Mouse (Mus musculus) forebrain, embryonic 16.5 days (tissue): Measurements from ENCODE around the gene Ppp2r2c. TPM values are rescaled to one million over a fixed set of nuclear protein-coding genes. Genes with fewer than 3 reads are reported as not detected.

Source experiments
- ATAC-seq: fragments of 200-750 bp; cut with Nextera tagmentation; 2 replicates; pipeline ENCODE4 v1.8.0; 2017; ENCODE audit warnings: mild to moderate bottlenecking, moderate library complexity
- H3K27ac ChIP-seq: fragments of 300-500 bp; sonication (generic); 2 replicates; pipeline ENCODE4 v1.5.1; 2014; ENCODE audit warnings: low read length, control low read depth
- H3K27me3 ChIP-seq: fragments of 300-500 bp; sonication (generic); replicated peaks from 2 replicates; pipeline ENCODE4 v1.6.1; 2014; ENCODE audit warnings: low read length; ENCODE audit not compliant: control insufficient read depth, insufficient read depth
- H3K36me3 ChIP-seq: fragments of 300-500 bp; sonication (generic); 2 replicates; pipeline ENCODE4 v1.6.1; 2014; ENCODE audit not compliant: control insufficient read depth, insufficient read depth
- H3K4me1 ChIP-seq: fragments of 300-500 bp; sonication (generic); replicated peaks from 2 replicates; pipeline ENCODE4 v1.6.1; 2014; ENCODE audit warnings: low read length; ENCODE audit not compliant: control insufficient read depth, insufficient read depth
- H3K4me2 ChIP-seq: fragments of 300-500 bp; sonication (generic); 2 replicates; pipeline ENCODE4 v1.6.1; 2014; ENCODE audit warnings: mild to moderate bottlenecking, low read length, control low read depth
- H3K4me3 ChIP-seq: fragments of 300-500 bp; sonication (generic); replicated peaks from 2 replicates; pipeline ENCODE4 v1.5.1; 2014; ENCODE audit warnings: mild to moderate bottlenecking, low read length, control low read depth
- H3K9ac ChIP-seq: fragments of 300-500 bp; sonication (generic); replicated peaks from 2 replicates; pipeline ENCODE4 v1.6.1; 2014; ENCODE audit warnings: low read depth, low read length, control low read depth
- H3K9me3 ChIP-seq: fragments of 300-500 bp; sonication (generic); 2 replicates; pipeline ENCODE4 v1.6.1; 2016; ENCODE audit warnings: low read length; ENCODE audit not compliant: control insufficient read depth
- WGBS: fragments of 180-500 bp; shearing (Covaris S2); extraction: QIAGEN DNeasy Blood & Tissue Kit; methylation state at CpG from one replicate; pipeline ENCODE4 v1.1.7; 2014; 5-methylcytosine and 5-hydroxymethylcytosine counted together
- polyA plus RNA-seq: library from polyadenylated mRNA; unstranded; fragments of >200 nt; fragmentation: Nextera tagmentation; extraction: Ambion mirVana; gene quantifications from 2 replicates; pipeline ENCODE4 v1.2.1, GENCODE M21; 2015

The Ppp2r2c gene
- polyA plus RNA-seq, 1 experiment from 2014 or later = 38.3 TPM

- Histone ChIP-seq H3K27me3 (no peaks in the 10 kb centered on the region), H3K27ac (peak overlapping the region; percentile 49), H3K36me3 (no peaks in the 10 kb centered on the region), H3K9ac (peak overlapping the region; percentile 36; the same call in 1 of the 2 replicates), H3K4me2 (no peak overlapping the region; the same call in 1 of the 2 replicates), H3K9me3 (no peaks in the 10 kb centered on the region), H3K4me1 (peaks cover 37% of the 10 kb centered on the region), H3K4me3 (no peak overlapping the region)
- peak; percentile 80 for ATAC-seq
- WGBS = 10% methylated on average over 9 of the region's 9 CpGs
Observed at GRCm38 (mm10) chr5:36890794-36891193, 22.5 kb downstream of the Ppp2r2c start.

DNA sequence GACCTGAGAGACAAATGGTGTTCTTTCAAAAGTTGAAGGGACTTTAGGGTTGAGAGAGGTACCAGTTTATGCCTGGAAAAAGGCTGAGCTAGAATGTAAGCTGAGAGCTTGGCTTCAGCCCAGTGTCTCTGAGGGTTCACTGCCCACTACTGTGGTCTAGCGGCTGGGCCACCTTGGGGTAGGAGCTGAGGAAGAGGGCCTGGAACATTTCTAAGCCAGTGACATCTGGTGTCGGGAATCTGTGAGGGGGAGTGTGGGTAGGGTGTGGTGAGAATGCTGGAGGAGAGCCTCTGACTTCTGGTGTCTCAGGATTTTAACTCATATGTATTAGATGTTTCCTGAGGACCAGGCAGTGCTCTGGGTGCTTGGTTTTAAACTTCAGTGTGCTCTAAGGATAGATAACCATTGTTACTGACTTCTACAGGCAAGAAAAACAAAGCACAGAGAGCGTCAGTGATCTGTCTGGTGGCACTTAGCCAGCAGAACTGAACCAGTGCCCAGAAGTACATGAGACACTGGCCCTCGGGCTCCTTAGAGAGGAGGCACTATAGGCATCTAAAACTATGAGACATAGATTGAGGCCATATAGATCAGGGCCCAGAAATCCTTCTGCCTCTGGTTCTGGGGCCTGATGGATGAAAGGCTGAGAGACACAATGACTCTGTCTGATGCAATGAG lies 23.6 kb downstream of the Ppp2r2c start:
- Histone ChIP-seq H3K9me3 (no peaks in the 10 kb centered on the region), H3K36me3 (no peaks in the 10 kb centered on the region), H3K27ac (no peak overlapping the region), H3K4me3 (no peak overlapping the region), H3K9ac (no peak overlapping the region), H3K4me2 (no peak overlapping the region), H3K27me3 (no peaks in the 10 kb centered on the region), H3K4me1 (peaks cover 37% of the 10 kb centered on the region)
- 47% methylated on average over 4 of the region's 4 CpGs for WGBS
- no peak for ATAC-seq

DNA sequence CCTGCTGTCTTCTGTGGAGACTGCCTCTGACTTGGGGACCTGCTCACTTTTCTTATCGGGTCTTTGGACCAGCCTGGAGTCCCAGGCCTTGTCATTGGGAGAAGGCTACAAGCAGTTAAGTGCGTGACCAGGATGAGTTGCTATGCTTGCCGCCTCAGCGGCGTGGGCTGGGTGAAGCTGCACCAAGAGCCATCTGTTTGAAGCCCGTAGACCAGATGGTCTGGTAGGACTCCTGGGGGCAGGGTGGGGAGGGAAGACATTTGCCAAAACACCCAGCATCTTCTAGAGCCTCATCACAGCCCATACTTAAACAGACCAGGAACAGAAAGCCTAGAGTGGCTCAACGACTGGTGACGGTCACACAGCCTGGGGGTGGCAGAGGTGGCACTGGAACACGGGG lies 24.9 kb downstream of the Ppp2r2c start:
- no peaks in the 10 kb centered on the region for H3K36me3 ChIP-seq
- WGBS = 68% methylated on average over 9 of the region's 9 CpGs
- H3K9me3 ChIP-seq = no peaks in the 10 kb centered on the region
- peaks cover 31% of the 10 kb centered on the region for H3K4me1 ChIP-seq
- no peak overlapping the region for H3K4me3 ChIP-seq
- no peak overlapping the region for H3K9ac ChIP-seq
- H3K27ac ChIP-seq = no peak overlapping the region
- no peaks in the 10 kb centered on the region for H3K27me3 ChIP-seq
- ATAC-seq = no peak; the same call in 1 of the 2 replicates
- H3K4me2 ChIP-seq = no peak overlapping the region

GRCm38 (mm10) chr5:36894070-36894469 lies 25.8 kb downstream of the Ppp2r2c start:
- Histone ChIP-seq H3K36me3 (no peaks in the 10 kb centered on the region), H3K9ac (no peak overlapping the region), H3K9me3 (no peaks in the 10 kb centered on the region), H3K4me2 (no peak overlapping the region), H3K4me1 (peaks cover 36% of the 10 kb centered on the region), H3K4me3 (no peak overlapping the region), H3K27me3 (no peaks in the 10 kb centered on the region), H3K27ac (no peak overlapping the region)
- ATAC-seq = no peak
- 74% methylated on average over 10 of the region's 10 CpGs for WGBS

GRCm38 (mm10) chr5:36894604-36895368 lies 26.5 kb downstream of the Ppp2r2c start:
- H3K4me2 ChIP-seq = no peak overlapping the region
- WGBS = 81% methylated on average over 6 of the region's 6 CpGs
- ATAC-seq = no peak

DNA sequence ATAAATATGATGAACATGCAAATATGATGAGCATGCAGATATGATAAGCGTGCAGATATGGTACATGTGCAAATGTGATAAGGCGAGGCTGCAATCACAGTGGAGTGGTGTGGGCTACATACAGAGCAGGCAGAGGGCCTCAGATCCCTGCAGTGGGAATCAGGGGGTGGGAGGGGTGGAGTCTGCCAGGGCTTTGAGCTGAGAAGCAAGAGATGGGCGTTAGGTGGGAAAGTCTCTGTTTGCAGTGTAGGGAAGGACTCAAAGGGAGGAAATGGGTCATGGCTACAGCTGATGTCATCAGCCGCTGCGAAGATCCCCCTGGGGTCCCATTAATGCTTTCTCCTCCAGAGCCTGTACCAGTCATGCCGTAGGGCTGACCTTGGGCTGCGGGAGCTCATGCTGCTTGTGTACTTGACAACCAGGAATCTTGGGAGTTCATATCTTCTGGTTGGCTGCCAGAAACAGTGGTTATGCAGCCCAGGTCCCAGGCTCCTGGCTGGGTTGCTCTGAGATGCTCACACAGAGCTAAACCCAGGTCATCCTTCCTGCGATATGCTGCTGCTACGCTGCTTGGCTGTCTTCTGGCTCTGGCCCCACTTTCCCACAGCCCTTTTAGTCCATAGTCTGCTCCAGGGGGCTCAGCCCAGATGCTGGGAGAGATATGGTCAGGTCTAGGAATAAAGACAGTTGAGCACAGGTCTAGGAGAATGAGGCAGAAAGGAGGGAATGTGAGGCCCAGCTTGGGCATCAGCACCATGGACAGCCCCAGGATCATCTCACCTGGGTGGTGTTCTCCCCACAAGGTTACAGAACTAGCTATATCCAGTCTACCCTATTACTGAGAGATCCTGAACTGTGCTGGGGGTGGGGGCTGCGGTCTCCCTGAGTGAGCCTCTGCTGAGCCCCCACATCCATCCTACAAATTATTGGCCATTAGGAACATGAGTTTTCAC lies 27.6 kb downstream of the Ppp2r2c start:
- Histone ChIP-seq H3K36me3 (no peaks in the 10 kb centered on the region), H3K4me2 (no peak overlapping the region), H3K4me1 (peaks cover 37% of the 10 kb centered on the region), H3K27ac (no peak overlapping the region), H3K27me3 (no peaks in the 10 kb centered on the region), H3K9ac (no peak overlapping the region), H3K9me3 (no peaks in the 10 kb centered on the region), H3K4me3 (no peak overlapping the region)
- WGBS = 73% methylated on average over 10 of the region's 10 CpGs
- no peak for ATAC-seq

More at GRCm38 (mm10) chr5:36894604-36895368, 26.5 kb downstream of the Ppp2r2c start:
- no peaks in the 10 kb centered on the region for H3K9me3 ChIP-seq
- H3K4me3 ChIP-seq = no peak overlapping the region
- H3K36me3 ChIP-seq = no peaks in the 10 kb centered on the region
- H3K9ac ChIP-seq = no peak overlapping the region
- H3K4me1 ChIP-seq = peaks cover 38% of the 10 kb centered on the region
- H3K27ac ChIP-seq = no peak overlapping the region
- H3K27me3 ChIP-seq = no peaks in the 10 kb centered on the region

DNA sequence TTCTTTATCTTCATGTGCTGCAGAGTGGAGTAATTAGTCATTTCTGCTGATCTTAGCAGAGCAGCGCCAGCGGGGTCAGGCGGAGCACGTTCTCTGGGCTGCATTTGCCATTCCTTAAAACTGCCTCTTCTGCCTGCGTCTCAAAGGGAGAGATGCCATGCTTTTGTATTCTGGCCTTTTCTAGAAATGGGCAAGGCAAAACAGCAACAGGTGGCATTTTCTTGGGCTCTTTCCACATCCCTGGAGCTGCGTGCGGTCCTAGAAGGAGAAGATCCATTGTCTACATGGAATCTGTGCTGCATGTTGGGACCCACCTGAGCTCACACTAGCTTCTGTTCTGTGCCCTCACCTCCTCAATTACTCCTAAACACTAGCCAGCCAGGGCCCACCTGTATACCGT lies 29.7 kb downstream of the Ppp2r2c start:
- no peak overlapping the region for H3K4me2 ChIP-seq
- H3K9me3 ChIP-seq = no peaks in the 10 kb centered on the region
- no peak overlapping the region for H3K27ac ChIP-seq
- H3K27me3 ChIP-seq = no peaks in the 10 kb centered on the region
- H3K4me1 ChIP-seq = peaks cover 28% of the 10 kb centered on the region
- H3K36me3 ChIP-seq = no peaks in the 10 kb centered on the region
- no peak overlapping the region for H3K4me3 ChIP-seq
- no peak overlapping the region for H3K9ac ChIP-seq
- 57% methylated on average over 8 of the region's 8 CpGs for WGBS
- no peak for ATAC-seq

GRCm38 (mm10) chr5:36898415-36899109 lies 30.2 kb downstream of the Ppp2r2c start:
- Histone ChIP-seq H3K27me3 (no peaks in the 10 kb centered on the region), H3K4me2 (no peak overlapping the region), H3K4me1 (peaks cover 22% of the 10 kb centered on the region), H3K27ac (no peak overlapping the region), H3K4me3 (no peak overlapping the region), H3K9me3 (no peaks in the 10 kb centered on the region), H3K9ac (no peak overlapping the region), H3K36me3 (no peaks in the 10 kb centered on the region)
- ATAC-seq = no peak
- 55% methylated on average over 11 of the region's 11 CpGs for WGBS
